Mouse (Mus musculus) embryonic facial prominence, embryonic 14.5 days (tissue): ENCODE measurements around the gene Zic1. TPM values are rescaled to one million over a fixed set of nuclear protein-coding genes. Genes with fewer than 3 reads are reported as not detected.
A peak's percentile ranks its signal among the peaks of the same experiment; 100 is the strongest.

Experiments
- ATAC-seq: fragments of 200-750 bp; cut with Nextera tagmentation; 2 replicates; pipeline ENCODE4 v1.8.0; 2017; ENCODE audit warnings: low read depth, moderate number of reproducible peaks, moderate TSS enrichment
- DNase-seq: peaks from one replicate; pipeline ENCODE4 v3.0.0-alpha.2; 2015; ENCODE audit warnings: low spot score
- H3K27ac ChIP-seq: fragments of 300-500 bp; sonication (generic); replicated peaks from 2 replicates; pipeline ENCODE4 v1.5.1; 2014; ENCODE audit warnings: low read depth, mild to moderate bottlenecking, low read length, moderate library complexity
- H3K27me3 ChIP-seq: fragments of 300-500 bp; sonication (generic); replicated peaks from 2 replicates; pipeline ENCODE4 v1.6.1; 2014; ENCODE audit warnings: low read length; ENCODE audit not compliant: control insufficient read depth, insufficient read depth
- H3K36me3 ChIP-seq: fragments of 300-500 bp; sonication (generic); 2 replicates; pipeline ENCODE4 v1.6.1; 2014; ENCODE audit warnings: low read length, mixed read lengths; ENCODE audit not compliant: control insufficient read depth, insufficient read depth
- H3K4me1 ChIP-seq: fragments of 300-500 bp; sonication (generic); 2 replicates; pipeline ENCODE4 v1.6.1; 2014; ENCODE audit warnings: antibody characterized with exemption, low read length; ENCODE audit not compliant: control insufficient read depth, insufficient read depth
- H3K4me2 ChIP-seq: fragments of 300-500 bp; sonication (generic); 2 replicates; pipeline ENCODE4 v1.6.1; 2014; ENCODE audit warnings: low read depth, mild to moderate bottlenecking, low read length, moderate library complexity, mixed read lengths
- H3K4me3 ChIP-seq: fragments of 300-500 bp; sonication (generic); 2 replicates; pipeline ENCODE4 v1.5.1; 2014; ENCODE audit warnings: low read depth, mild to moderate bottlenecking, low read length
- H3K9ac ChIP-seq: fragments of 300-500 bp; sonication (generic); 2 replicates; pipeline ENCODE4 v1.6.1; 2014; ENCODE audit warnings: low read depth, mild to moderate bottlenecking, low read length, moderate library complexity, mixed read lengths
- H3K9me3 ChIP-seq: fragments of 300-500 bp; sonication (generic); 2 replicates; pipeline ENCODE4 v1.6.1; 2016; ENCODE audit warnings: low read length; ENCODE audit not compliant: control insufficient read depth
- WGBS: fragments of 180-500 bp; shearing (Covaris S2); extraction: QIAGEN DNeasy Blood & Tissue Kit; methylation state at CpG from one replicate; pipeline ENCODE4 v1.1.7; 2014; 5-methylcytosine and 5-hydroxymethylcytosine counted together
- polyA plus RNA-seq: library from polyadenylated mRNA; unstranded; fragments of >200 nt; fragmentation: Nextera tagmentation; extraction: Ambion mirVana; gene quantifications from 2 replicates; pipeline ENCODE4 v1.2.1, GENCODE M21; 2014

The Zic1 gene
- polyA plus RNA-seq, result 2.7 and 2.8 TPM in 2 replicates

DNA sequence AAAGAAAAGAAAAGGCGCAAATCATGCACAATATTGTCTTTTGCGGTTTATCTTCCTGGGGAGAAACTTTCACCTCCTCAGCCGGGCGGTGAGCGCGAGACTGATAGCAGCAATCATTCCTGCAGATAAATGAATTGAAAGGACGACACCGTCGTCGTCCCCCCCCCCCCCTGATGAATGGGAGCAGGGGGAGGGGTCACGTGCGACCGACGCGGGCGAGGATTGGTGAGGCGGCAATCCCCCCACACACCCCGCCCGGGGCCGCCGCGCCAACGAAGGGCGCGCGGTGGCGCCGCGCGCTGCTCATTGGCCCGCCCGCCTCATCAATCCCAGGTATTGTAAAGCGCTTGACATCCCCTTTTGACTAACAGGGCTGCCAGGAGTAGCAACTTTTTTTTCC is at the start of gene Zic1:
TSS of gene Zic1 (minus strand) at position 147 of the 400 bp plus-strand sequence.
- H3K27me3 ChIP-seq, result peaks cover 95% of the 10 kb centered on the region
- peak; percentile 59 for DNase-seq
- no peak within 1 kb of the TSS; the same call in 1 of the 2 replicates for H3K27ac ChIP-seq
- H3K4me1 ChIP-seq, result no peaks in the 10 kb centered on the region
- 0% methylated on average over 20 of the region's 33 CpGs for WGBS
- peak; percentile 66; the same call in 1 of the 2 replicates for ATAC-seq
- H3K4me3 ChIP-seq, result peak within 1 kb of the TSS; percentile 39
- H3K9ac ChIP-seq, result peak within 1 kb of the TSS; percentile 57
- H3K36me3 ChIP-seq, result no peaks in the 10 kb centered on the region
- no peaks in the 10 kb centered on the region for H3K9me3 ChIP-seq
- H3K4me2 ChIP-seq, result peak within 1 kb of the TSS; percentile 52

DNA sequence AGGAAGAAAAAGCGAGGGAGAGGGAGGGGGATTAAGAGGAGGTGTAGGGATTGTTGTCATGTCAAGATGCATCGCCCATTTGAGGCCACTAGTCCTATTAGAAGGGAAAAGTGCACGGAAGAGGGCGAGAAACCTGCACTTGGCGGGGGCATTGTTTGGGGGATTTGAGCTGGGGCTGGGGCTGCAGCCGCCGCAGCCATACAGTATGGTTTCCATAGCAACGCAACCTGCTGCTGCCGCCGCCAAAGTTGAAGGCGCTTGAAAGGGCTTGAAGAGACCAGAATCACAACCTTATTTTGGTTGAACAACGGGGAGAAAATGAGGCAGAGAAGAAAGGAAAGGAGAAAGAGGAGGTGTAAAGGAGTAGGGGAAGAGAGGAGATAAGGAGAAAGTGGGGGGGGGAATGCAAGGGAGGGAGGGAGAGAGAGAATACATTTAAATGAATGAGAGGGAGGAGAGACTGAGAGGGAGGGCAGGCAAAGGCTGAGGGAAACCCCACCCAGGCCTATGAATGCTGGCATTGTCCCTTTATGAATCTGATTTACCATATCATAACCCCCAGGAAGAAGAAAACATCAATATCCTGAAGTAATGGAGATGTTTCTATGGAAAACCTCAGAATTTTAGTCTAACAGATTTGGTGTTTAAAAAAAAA is 48.5 kb upstream of the Zic1 start:
- peak; percentile 44 for DNase-seq
- Histone ChIP-seq H3K4me1 (no peaks in the 10 kb centered on the region), H3K27me3 (peaks cover 89% of the 10 kb centered on the region), H3K4me2 (no peak overlapping the region), H3K9me3 (no peaks in the 10 kb centered on the region), H3K36me3 (no peaks in the 10 kb centered on the region), H3K27ac (no peak overlapping the region), H3K4me3 (no peak overlapping the region), H3K9ac (no peak overlapping the region)
- ATAC-seq, result no peak
- 2% methylated on average over 12 of the region's 12 CpGs for WGBS

DNA sequence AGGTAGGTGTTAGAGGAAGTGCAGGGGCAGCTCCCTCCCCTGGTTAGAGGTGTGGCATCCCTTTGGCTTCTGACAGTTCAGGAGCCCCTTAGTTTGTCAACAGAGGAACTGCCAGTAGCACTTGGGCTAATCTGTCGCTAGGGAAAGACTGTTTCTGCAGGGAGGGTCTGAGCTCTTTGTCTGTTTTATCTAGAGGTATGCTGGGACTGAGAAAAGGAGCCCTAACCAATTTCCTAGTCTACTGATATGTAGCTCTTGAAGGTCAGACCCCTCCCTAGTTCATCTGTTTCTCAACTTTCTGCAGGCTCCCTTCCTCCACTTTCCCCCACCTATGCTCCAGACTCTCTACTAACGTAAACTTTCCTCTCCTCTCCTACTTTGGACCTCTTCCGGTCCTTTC is 44.2 kb upstream of the Zic1 start:
- peaks cover 4% of the 10 kb centered on the region; the same call in 1 of the 2 replicates for H3K9me3 ChIP-seq
- no peak for ATAC-seq
- no peak for DNase-seq
- H3K4me1 ChIP-seq, result no peaks in the 10 kb centered on the region
- H3K4me3 ChIP-seq, result no peak overlapping the region
- H3K27me3 ChIP-seq, result peaks cover 84% of the 10 kb centered on the region
- H3K27ac ChIP-seq, result no peak overlapping the region
- 0% methylated on average over 3 of the region's 3 CpGs for WGBS
- H3K4me2 ChIP-seq, result no peak overlapping the region
- no peaks in the 10 kb centered on the region for H3K36me3 ChIP-seq
- H3K9ac ChIP-seq, result no peak overlapping the region

DNA sequence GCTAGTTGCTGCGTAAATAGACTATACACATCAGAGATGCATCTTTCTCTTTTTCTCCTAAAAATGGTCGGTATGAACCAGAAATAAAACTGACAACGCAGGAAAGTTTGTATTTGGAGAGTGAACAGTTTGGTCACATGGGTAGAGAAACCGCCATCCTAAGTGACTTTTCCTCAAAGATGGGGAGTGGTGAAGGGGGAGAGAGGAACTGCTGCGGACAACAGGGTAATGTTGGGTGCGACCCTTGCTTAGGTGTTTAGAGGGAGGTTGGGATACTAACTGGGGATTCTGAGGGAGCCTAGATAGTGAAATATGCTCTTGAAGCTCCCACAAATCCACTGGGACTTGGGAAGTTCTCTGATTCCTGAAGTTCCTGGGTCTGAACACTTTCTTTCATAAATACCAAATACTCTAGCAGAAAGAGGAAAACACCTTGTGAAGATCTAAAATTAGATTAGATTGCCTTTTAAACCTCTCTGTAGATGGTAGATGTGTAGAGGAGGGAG is 40.7 kb upstream of the Zic1 start:
- Histone ChIP-seq H3K4me3 (no peak overlapping the region), H3K27me3 (peaks cover 91% of the 10 kb centered on the region), H3K4me1 (no peaks in the 10 kb centered on the region), H3K4me2 (peak overlapping the region; percentile 23; the same call in 1 of the 2 replicates), H3K9me3 (peaks cover 4% of the 10 kb centered on the region; the same call in 1 of the 2 replicates), H3K36me3 (no peaks in the 10 kb centered on the region), H3K9ac (no peak overlapping the region), H3K27ac (no peak overlapping the region)
- WGBS, result 3% methylated on average over 6 of the region's 6 CpGs
- DNase-seq (no peak), ATAC-seq (no peak)

DNA sequence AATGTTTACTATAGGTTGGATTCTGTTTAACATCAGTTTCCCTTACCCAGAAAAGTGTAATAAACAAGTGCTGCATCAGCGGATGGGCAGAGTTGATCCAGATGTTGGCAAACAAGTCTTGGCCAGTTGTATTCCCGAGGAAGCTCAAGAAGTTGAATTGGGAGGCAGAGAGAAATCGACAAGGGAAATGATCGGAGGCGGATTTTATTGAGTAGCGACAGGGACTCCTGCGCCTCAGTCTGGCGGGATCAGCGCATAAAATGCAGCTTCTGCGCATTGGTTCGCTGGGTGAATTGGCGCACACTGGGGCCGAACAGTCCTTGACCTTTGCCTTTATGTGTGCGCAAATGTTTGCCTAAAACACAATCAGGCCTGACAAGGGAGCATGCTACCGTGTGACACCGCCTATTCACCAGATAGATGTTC is 40.2 kb upstream of the Zic1 start:
- WGBS, result under 1% methylated on average over 16 of the region's 16 CpGs
- no peak overlapping the region for H3K4me3 ChIP-seq
- H3K4me1 ChIP-seq, result no peaks in the 10 kb centered on the region
- peaks cover 91% of the 10 kb centered on the region for H3K27me3 ChIP-seq
- peaks cover 4% of the 10 kb centered on the region; the same call in 1 of the 2 replicates for H3K9me3 ChIP-seq
- no peak overlapping the region for H3K9ac ChIP-seq
- no peak for ATAC-seq
- no peaks in the 10 kb centered on the region for H3K36me3 ChIP-seq
- H3K4me2 ChIP-seq, result peak overlapping the region; percentile 23; the same call in 1 of the 2 replicates
- H3K27ac ChIP-seq, result no peak overlapping the region
- no peak for DNase-seq

DNA sequence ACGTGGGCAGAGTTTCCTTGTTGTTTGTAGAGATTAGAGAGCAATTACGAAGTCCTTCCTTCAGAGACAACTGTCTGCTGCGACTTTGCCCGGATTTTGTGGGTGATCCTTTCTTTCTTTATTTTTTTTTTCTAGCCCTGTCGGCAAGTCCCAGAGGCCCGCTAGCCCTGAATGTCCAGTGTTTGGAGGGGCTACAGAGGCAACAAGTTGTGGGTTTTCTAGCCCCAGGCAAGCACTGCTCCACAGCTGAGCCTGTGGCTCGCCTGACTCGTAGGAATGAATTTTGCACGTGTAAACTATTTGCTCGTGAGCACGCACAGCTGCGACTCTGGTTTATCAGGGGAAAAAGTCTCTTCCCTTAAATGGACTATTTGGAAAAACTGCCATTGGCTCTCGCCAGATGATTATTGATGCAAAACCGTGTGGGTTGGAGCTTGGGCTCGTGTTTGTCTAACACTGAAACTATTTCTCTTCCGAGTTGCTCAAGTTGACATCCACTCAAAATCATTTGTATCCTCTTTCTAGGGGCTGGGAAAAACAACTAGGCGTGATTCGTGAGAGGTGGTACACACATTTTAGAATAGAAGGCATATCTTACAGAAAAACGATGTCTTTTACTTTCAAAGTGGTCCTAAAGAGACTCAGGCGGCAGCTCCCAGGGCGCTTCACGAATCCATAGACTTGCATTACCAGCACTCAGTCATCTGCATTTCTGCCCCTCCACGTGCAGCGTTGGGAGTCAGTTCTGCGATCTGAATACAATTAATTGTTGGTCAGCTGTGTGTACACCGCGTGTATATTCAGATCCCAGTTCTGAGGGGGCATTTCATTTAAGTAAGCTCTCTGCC is 39.5 kb upstream of the Zic1 start:
- Histone ChIP-seq H3K4me2 (no peak overlapping the region), H3K4me3 (no peak overlapping the region), H3K27me3 (peaks cover 91% of the 10 kb centered on the region), H3K27ac (no peak overlapping the region), H3K9me3 (peaks cover 4% of the 10 kb centered on the region; the same call in 1 of the 2 replicates), H3K36me3 (no peaks in the 10 kb centered on the region), H3K4me1 (no peaks in the 10 kb centered on the region), H3K9ac (no peak overlapping the region)
- DNase-seq (no peak), ATAC-seq (no peak)
- under 1% methylated on average over 27 of the region's 27 CpGs for WGBS

DNA sequence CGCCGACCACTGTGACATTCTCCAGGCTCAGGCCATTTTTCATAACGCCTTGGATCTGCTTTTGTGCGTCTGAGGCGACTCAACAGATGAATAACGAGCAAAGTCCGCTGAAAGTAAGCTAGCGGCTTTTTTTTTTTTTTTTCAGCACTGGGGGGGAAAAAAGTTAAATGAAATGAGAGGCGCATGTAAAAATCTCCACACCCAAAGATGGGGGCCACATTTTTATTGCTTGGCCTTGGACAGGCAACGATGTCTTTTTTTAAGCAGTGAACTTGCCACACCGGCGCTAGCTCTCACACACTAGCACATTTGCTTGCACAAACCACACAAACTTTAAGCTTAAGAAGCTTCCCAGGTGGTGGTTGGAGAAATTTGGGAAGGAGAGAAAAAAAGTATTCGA is 38.6 kb upstream of the Zic1 start:
- no peak for ATAC-seq
- Histone ChIP-seq H3K4me1 (no peaks in the 10 kb centered on the region), H3K4me2 (no peak overlapping the region), H3K36me3 (no peaks in the 10 kb centered on the region), H3K9me3 (peaks cover 4% of the 10 kb centered on the region; the same call in 1 of the 2 replicates), H3K27me3 (peaks cover 91% of the 10 kb centered on the region), H3K4me3 (no peak overlapping the region), H3K9ac (no peak overlapping the region), H3K27ac (no peak overlapping the region)
- WGBS, result 4% methylated on average over 13 of the region's 13 CpGs
- no peak for DNase-seq

DNA sequence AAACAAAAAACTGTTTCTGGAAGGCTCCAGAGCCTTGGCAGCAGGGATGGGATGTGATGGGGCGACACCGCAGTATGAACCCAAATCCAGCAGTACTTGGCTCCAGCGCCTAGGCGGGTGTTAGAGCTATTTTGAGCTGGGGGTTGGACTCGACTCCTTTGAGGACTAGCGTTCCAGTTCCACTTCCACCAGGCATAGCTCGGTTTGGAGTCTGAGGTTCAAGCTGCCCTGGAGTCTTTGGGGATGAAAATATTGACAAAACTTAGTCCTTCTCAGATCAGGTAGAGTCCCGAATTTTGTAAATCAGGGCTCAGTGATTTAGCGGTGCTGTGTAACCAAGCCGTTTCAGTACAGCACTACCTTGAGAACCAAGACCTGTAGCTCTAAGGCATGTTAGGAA is 35.9 kb upstream of the Zic1 start:
- Histone ChIP-seq H3K4me2 (no peak overlapping the region), H3K36me3 (no peaks in the 10 kb centered on the region), H3K4me3 (no peak overlapping the region), H3K9me3 (no peaks in the 10 kb centered on the region), H3K4me1 (no peaks in the 10 kb centered on the region), H3K27ac (no peak overlapping the region), H3K9ac (no peak overlapping the region), H3K27me3 (peaks cover 96% of the 10 kb centered on the region)
- no peak for ATAC-seq
- WGBS, result 3% methylated on average over 10 of the region's 10 CpGs
- DNase-seq, result no peak
